Mouse (Mus musculus) liver, embryonic 16.5 days (tissue): ENCODE measurements around the gene Furin. TPM values are rescaled to one million over a fixed set of nuclear protein-coding genes. Genes with fewer than 3 reads are reported as not detected.

Source experiments
- ATAC-seq: fragments of 200-750 bp; cut with Nextera tagmentation; 2 replicates; pipeline ENCODE4 v1.8.0; 2017; ENCODE audit warnings: low read depth, mild to moderate bottlenecking, moderate number of reproducible peaks, moderate library complexity
- H3K27ac ChIP-seq: fragments of 300-500 bp; sonication (generic); 2 replicates; pipeline ENCODE4 v1.5.1; 2014; ENCODE audit warnings: mild to moderate bottlenecking, low read length
- H3K27me3 ChIP-seq: fragments of 300-500 bp; sonication (generic); 2 replicates; pipeline ENCODE4 v1.6.1; 2014; ENCODE audit warnings: low read depth, low read length, mixed read lengths; ENCODE audit not compliant: control insufficient read depth, insufficient read depth
- H3K36me3 ChIP-seq: fragments of 300-500 bp; sonication (generic); 2 replicates; pipeline ENCODE4 v1.6.1; 2014; ENCODE audit warnings: mild to moderate bottlenecking; ENCODE audit not compliant: control insufficient read depth, insufficient read depth
- H3K4me1 ChIP-seq: fragments of 300-500 bp; sonication (generic); 2 replicates; pipeline ENCODE4 v1.6.1; 2014; ENCODE audit warnings: low read depth, low read length, mixed read lengths; ENCODE audit not compliant: control insufficient read depth
- H3K4me2 ChIP-seq: fragments of 300-500 bp; sonication (generic); 2 replicates; pipeline ENCODE4 v1.6.1; 2014; ENCODE audit warnings: low read depth, low read length, mixed read lengths
- H3K4me3 ChIP-seq: fragments of 300-500 bp; sonication (generic); 2 replicates; pipeline ENCODE4 v1.5.1; 2014; ENCODE audit warnings: low read depth, mild to moderate bottlenecking, low read length
- H3K9ac ChIP-seq: fragments of 300-500 bp; sonication (generic); 2 replicates; pipeline ENCODE4 v1.6.1; 2014; ENCODE audit warnings: low read depth, low read length
- H3K9me3 ChIP-seq: fragments of 300-500 bp; sonication (generic); replicated peaks from 2 replicates; pipeline ENCODE4 v1.6.1; 2016; ENCODE audit warnings: low read length; ENCODE audit not compliant: control insufficient read depth
- WGBS: fragments of 180-500 bp; shearing (Covaris S2); extraction: QIAGEN DNeasy Blood & Tissue Kit; methylation state at CpG from one replicate; pipeline ENCODE4 v1.1.7; 2014; ENCODE audit not compliant: insufficient replicate concordance; 5-methylcytosine and 5-hydroxymethylcytosine counted together
- polyA plus RNA-seq: library from polyadenylated mRNA; unstranded; fragments of >200 nt; fragmentation: Nextera tagmentation; extraction: Ambion mirVana; gene quantifications from 2 replicates; pipeline ENCODE4 v1.2.1, GENCODE M21; 2015

Gene Furin
- polyA plus RNA-seq, 1 experiment from 2014 or later, result 6.2 TPM

- WGBS, result 61% methylated on average over 13 of the region's 13 CpGs
- H3K27me3 ChIP-seq, result no peaks in the 10 kb centered on the region
- H3K36me3 ChIP-seq, result no peaks in the 10 kb centered on the region
- no peaks in the 10 kb centered on the region for H3K9me3 ChIP-seq
- H3K4me2 ChIP-seq, result no peak overlapping the region
- no peak for ATAC-seq
- H3K4me3 ChIP-seq, result no peak overlapping the region
- H3K27ac ChIP-seq, result no peak overlapping the region
- peaks cover 18% of the 10 kb centered on the region for H3K4me1 ChIP-seq
- H3K9ac ChIP-seq, result no peak overlapping the region
These were observed 57.3 kb downstream of the Furin start for GRCm38 (mm10) chr7:80347670-80348586.

GRCm38 (mm10) chr7:80346830-80347229 is 58.4 kb downstream of the Furin start:
- Histone ChIP-seq H3K27me3 (no peaks in the 10 kb centered on the region), H3K36me3 (no peaks in the 10 kb centered on the region), H3K4me3 (no peak overlapping the region), H3K4me1 (peaks cover 24% of the 10 kb centered on the region), H3K9me3 (no peaks in the 10 kb centered on the region), H3K9ac (no peak overlapping the region), H3K27ac (no peak overlapping the region), H3K4me2 (no peak overlapping the region)
- ATAC-seq, result no peak
- WGBS, result 43% methylated on average over 5 of the region's 5 CpGs

GRCm38 (mm10) chr7:80346173-80346572 is 59.1 kb downstream of the Furin start:
- 71% methylated on average over 9 of the region's 9 CpGs for WGBS
- H3K9me3 ChIP-seq, result no peaks in the 10 kb centered on the region
- no peak overlapping the region for H3K4me3 ChIP-seq
- no peak for ATAC-seq
- H3K9ac ChIP-seq, result no peak overlapping the region
- H3K27ac ChIP-seq, result no peak overlapping the region
- H3K27me3 ChIP-seq, result no peaks in the 10 kb centered on the region
- H3K4me2 ChIP-seq, result no peak overlapping the region
- H3K4me1 ChIP-seq, result peaks cover 27% of the 10 kb centered on the region
- H3K36me3 ChIP-seq, result no peaks in the 10 kb centered on the region

GRCm38 (mm10) chr7:80343270-80344018 is 61.8 kb downstream of the Furin start:
- peak overlapping the region; percentile 51 for H3K27ac ChIP-seq
- peak overlapping the region; percentile 68 for H3K4me3 ChIP-seq
- peak overlapping the region; percentile 81 for H3K9ac ChIP-seq
- no peaks in the 10 kb centered on the region for H3K27me3 ChIP-seq
- no peaks in the 10 kb centered on the region for H3K9me3 ChIP-seq
- H3K4me1 ChIP-seq, result peaks cover 32% of the 10 kb centered on the region
- WGBS, result 22% methylated on average over 19 of the region's 19 CpGs
- H3K36me3 ChIP-seq, result no peaks in the 10 kb centered on the region
- H3K4me2 ChIP-seq, result peak overlapping the region; percentile 86
- no peak for ATAC-seq

GRCm38 (mm10) chr7:80342858-80343257 is 62.4 kb downstream of the Furin start, which contains the start of gene Hddc3:
Gene Hddc3 (plus strand): TSS chr7:80343104.
- no peaks in the 10 kb centered on the region for H3K27me3 ChIP-seq
- H3K27ac ChIP-seq, result peak within 1 kb of the TSS; percentile 51
- peaks cover 32% of the 10 kb centered on the region for H3K4me1 ChIP-seq
- peak within 1 kb of the TSS; percentile 86 for H3K4me2 ChIP-seq
- peak within 1 kb of the TSS; percentile 68 for H3K4me3 ChIP-seq
- ATAC-seq, result peak; percentile 5; the same call in 1 of the 2 replicates
- WGBS, result under 1% methylated on average over 25 of the region's 25 CpGs
- no peaks in the 10 kb centered on the region for H3K36me3 ChIP-seq
- peak within 1 kb of the TSS; percentile 81 for H3K9ac ChIP-seq
- H3K9me3 ChIP-seq, result no peaks in the 10 kb centered on the region

GRCm38 (mm10) chr7:80341793-80342192 is 63.4 kb downstream of the Furin start:
- Histone ChIP-seq H3K4me2 (no peak overlapping the region), H3K36me3 (no peaks in the 10 kb centered on the region), H3K9me3 (no peaks in the 10 kb centered on the region), H3K27ac (no peak overlapping the region), H3K9ac (no peak overlapping the region), H3K4me3 (no peak overlapping the region), H3K27me3 (no peaks in the 10 kb centered on the region), H3K4me1 (peaks cover 29% of the 10 kb centered on the region)
- WGBS, result 66% methylated on average over 7 of the region's 7 CpGs
- ATAC-seq, result no peak

- 2% methylated on average over 11 of the region's 11 CpGs for WGBS
- H3K9ac ChIP-seq, result peak within 1 kb of the TSS; percentile 76
- no peaks in the 10 kb centered on the region for H3K27me3 ChIP-seq
- H3K4me2 ChIP-seq, result peak within 1 kb of the TSS; percentile 74
- H3K4me1 ChIP-seq, result peaks cover 28% of the 10 kb centered on the region
- ATAC-seq, result peak; percentile 56
- H3K36me3 ChIP-seq, result peaks cover 3% of the 10 kb centered on the region
- H3K4me3 ChIP-seq, result peak within 1 kb of the TSS; percentile 74
- H3K27ac ChIP-seq, result peak within 1 kb of the TSS; percentile 80
- H3K9me3 ChIP-seq, result no peaks in the 10 kb centered on the region
These were observed 64.4 kb downstream of the Furin start, which contains the start of gene Unc45a for GRCm38 (mm10) chr7:80340793-80341192. Gene Unc45a (minus strand): TSS chr7:80341005.

- Histone ChIP-seq H3K9ac (peak overlapping the region; percentile 76), H3K4me1 (peaks cover 28% of the 10 kb centered on the region), H3K27ac (peak overlapping the region; percentile 80), H3K9me3 (no peaks in the 10 kb centered on the region), H3K4me3 (peak overlapping the region; percentile 74), H3K27me3 (no peaks in the 10 kb centered on the region), H3K4me2 (peak overlapping the region; percentile 74), H3K36me3 (peaks cover 3% of the 10 kb centered on the region)
- peak; percentile 98 for ATAC-seq
- under 1% methylated on average over 45 of the region's 45 CpGs for WGBS
These were observed 65.2 kb downstream of the Furin start for GRCm38 (mm10) chr7:80339793-80340628.
